Mouse (Mus musculus) heart, embryonic 11.5 days (tissue): ENCODE data around the gene Gabra4. TPM values are rescaled to one million over a fixed set of nuclear protein-coding genes. Genes with fewer than 3 reads are reported as not detected.
"Not testable (repeated sequence)": the region's sequence is repeated elsewhere in the genome, so short reads cannot be mapped to it uniquely, and the experiment has no call there.

Source experiments
- ATAC-seq: fragments of 200-750 bp; cut with Nextera tagmentation; replicated peaks from 2 replicates; pipeline ENCODE4 v1.8.0; 2017; ENCODE audit warnings: moderate library complexity; ENCODE audit not compliant: insufficient number of reproducible peaks, low FRiP score, low TSS enrichment
- H3K27ac ChIP-seq: fragments of 300-500 bp; sonication (generic); 2 replicates; pipeline ENCODE4 v1.5.1; 2014; ENCODE audit warnings: mild to moderate bottlenecking, low read depth, low read length
- H3K27me3 ChIP-seq: fragments of 300-500 bp; sonication (generic); 2 replicates; pipeline ENCODE4 v1.6.1; 2014; ENCODE audit warnings: mild to moderate bottlenecking, low read length, mixed read lengths; ENCODE audit not compliant: control insufficient read depth, insufficient read depth
- H3K36me3 ChIP-seq: fragments of 300-500 bp; sonication (generic); 2 replicates; pipeline ENCODE4 v1.6.1; 2014; ENCODE audit warnings: mild to moderate bottlenecking, low read length, moderate library complexity, mixed read lengths; ENCODE audit not compliant: control insufficient read depth, insufficient read depth
- H3K4me1 ChIP-seq: fragments of 300-500 bp; sonication (generic); 2 replicates; pipeline ENCODE4 v1.6.1; 2014; ENCODE audit warnings: low read length; ENCODE audit not compliant: control insufficient read depth, insufficient read depth
- H3K4me2 ChIP-seq: fragments of 300-500 bp; sonication (generic); 2 replicates; pipeline ENCODE4 v1.6.1; 2014; ENCODE audit warnings: mild to moderate bottlenecking, moderate library complexity
- H3K4me3 ChIP-seq: fragments of 300-500 bp; sonication (generic); 2 replicates; pipeline ENCODE4 v1.5.1; 2014; ENCODE audit warnings: low read depth, low read length
- H3K9ac ChIP-seq: fragments of 300-500 bp; sonication (generic); 2 replicates; pipeline ENCODE4 v1.6.1; 2014; ENCODE audit warnings: mild to moderate bottlenecking, low read depth, low read length, moderate library complexity
- H3K9me3 ChIP-seq: fragments of 300-500 bp; sonication (generic); replicated peaks from 2 replicates; pipeline ENCODE4 v1.6.1; 2016; ENCODE audit warnings: low read length; ENCODE audit not compliant: control insufficient read depth
- WGBS: fragments of 180-500 bp; shearing (Covaris S2); extraction: QIAGEN DNeasy Blood & Tissue Kit; methylation state at CpG from one replicate; pipeline ENCODE4 v1.1.7; 2014; ENCODE audit not compliant: insufficient replicate concordance; 5-methylcytosine and 5-hydroxymethylcytosine counted together
- polyA plus RNA-seq: library from polyadenylated mRNA; unstranded; fragments of >200 nt; fragmentation: Nextera tagmentation; extraction: Ambion mirVana; gene quantifications from 2 replicates; pipeline ENCODE4 v1.2.1, GENCODE M21; 2014

Gabra4 gene
- polyA plus RNA-seq, 1 experiment from 2014 or later: 4.9 TPM

DNA sequence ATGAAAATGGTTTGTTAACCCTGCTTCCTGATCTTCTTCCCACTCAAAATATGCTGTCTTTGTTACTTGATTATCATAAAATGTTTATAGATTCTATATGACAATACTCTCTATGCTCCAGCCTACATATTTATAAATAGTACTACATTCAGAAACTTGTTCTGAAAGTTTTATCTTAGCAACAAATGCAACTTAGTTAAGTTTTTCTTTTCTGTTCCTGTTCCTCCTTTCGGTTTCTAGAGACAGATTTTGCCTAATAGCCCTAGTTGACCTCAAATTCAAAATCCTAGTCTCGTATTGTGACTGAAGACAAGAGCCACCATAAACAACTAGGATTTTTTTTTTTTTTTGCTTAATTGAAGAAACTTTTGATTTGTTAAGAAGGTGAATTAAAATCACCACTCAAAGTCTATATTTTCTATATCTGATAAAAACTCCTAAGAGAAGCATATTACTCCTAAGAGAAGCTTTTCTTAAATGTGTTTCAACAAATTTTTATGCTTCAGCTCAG, 64.3 kb downstream of the Gabra4 start:
- Histone ChIP-seq H3K9ac (no peak overlapping the region), H3K4me1 (no peaks in the 10 kb centered on the region), H3K4me3 (no peak overlapping the region), H3K36me3 (no peaks in the 10 kb centered on the region), H3K27ac (no peak overlapping the region), H3K9me3 (no peaks in the 10 kb centered on the region), H3K4me2 (no peak overlapping the region), H3K27me3 (no peaks in the 10 kb centered on the region)
- 76% methylated on average over 2 of the region's 2 CpGs for WGBS
- no peak for ATAC-seq

DNA sequence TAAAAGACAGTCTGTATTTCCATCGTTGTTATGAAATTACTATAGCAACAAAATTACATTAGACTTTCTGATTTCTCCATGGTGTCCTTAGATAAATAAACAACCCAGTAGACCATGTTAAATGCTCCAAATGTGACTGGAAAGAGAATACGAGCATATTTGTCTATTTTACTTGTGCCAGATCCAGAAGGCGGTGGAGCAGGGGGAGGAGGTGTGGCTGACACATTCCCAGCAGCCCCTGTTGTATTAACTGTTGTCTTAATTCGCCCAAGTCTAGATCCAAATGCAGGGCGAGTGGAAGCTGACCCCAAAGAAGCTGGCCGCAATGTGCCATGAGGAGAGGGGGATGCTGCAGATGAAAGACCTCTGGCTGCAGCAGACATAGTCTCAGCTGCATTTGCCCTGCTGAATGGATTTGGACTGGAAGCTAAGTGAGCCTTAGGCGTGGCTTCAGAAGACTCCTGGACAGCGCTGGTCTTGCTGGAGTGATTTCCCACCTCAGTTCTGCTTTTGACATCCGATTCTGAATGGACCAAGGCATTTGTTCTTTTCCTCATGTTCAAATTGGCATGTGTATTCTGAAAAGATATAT, 86.4 kb downstream of the Gabra4 start:
- H3K27me3 ChIP-seq: no peaks in the 10 kb centered on the region
- H3K4me3 ChIP-seq: no peak overlapping the region
- ATAC-seq: no peak
- H3K27ac ChIP-seq: no peak overlapping the region
- no peaks in the 10 kb centered on the region for H3K9me3 ChIP-seq
- H3K4me1 ChIP-seq: no peaks in the 10 kb centered on the region
- no peak overlapping the region for H3K9ac ChIP-seq
- H3K4me2 ChIP-seq: no peak overlapping the region
- 75% methylated on average over 9 of the region's 9 CpGs for WGBS
- no peaks in the 10 kb centered on the region for H3K36me3 ChIP-seq

DNA sequence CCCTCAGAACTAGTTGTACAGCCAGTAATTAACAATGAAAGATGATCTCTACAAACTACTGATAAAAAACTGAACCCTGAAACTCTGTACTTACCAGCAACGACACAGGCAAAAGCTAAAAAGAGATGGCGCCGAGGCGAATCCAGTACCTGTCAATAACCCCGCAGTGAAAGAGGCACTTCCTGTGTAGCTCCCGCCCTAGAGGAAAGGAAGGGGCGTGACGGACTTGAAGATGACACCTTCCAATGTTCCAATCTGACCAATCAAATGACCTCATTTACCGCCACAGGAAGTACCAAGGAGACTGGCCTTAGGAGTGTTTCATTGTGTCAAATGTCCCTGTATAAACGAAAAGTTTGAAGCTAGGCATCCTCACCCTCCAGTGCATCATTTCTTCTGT, 110.0 kb downstream of the Gabra4 start, which contains the start of gene Cox7b2:
Gene Cox7b2, minus strand, starts transcription at position 127 of the 400 bp plus-strand sequence.
- H3K9ac ChIP-seq: no peak within 1 kb of the TSS
- no peak within 1 kb of the TSS for H3K4me2 ChIP-seq
- no peaks in the 10 kb centered on the region for H3K27me3 ChIP-seq
- H3K27ac ChIP-seq: no peak within 1 kb of the TSS
- H3K4me1 ChIP-seq: no peaks in the 10 kb centered on the region
- WGBS: 90% methylated on average over 10 of the region's 10 CpGs
- no peak for ATAC-seq
- no peaks in the 10 kb centered on the region for H3K9me3 ChIP-seq
- H3K36me3 ChIP-seq: no peaks in the 10 kb centered on the region
- H3K4me3 ChIP-seq: no peak within 1 kb of the TSS

DNA sequence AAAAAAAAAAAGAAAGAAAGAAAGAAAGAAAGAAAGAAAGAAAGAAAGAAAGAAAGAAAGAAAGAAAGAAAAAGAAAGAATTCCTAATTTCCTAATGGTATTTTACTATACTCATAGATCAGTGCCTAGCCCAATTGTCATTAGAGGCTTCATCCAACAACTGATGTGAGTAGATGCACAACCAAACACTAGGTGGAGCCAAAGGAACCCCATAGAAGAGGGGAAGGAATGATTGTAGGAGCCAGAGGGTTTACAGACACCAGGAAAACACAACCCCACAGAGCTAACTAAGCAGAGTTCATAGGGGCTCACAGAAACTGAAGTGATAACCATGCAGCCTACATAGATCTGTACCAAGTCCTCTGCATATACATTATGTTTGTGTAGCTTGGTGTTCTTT, 112.6 kb downstream of the Gabra4 start:
- Histone ChIP-seq H3K27ac (no peak overlapping the region), H3K9me3 (no peaks in the 10 kb centered on the region), H3K4me3 (no peak overlapping the region), H3K4me1 (no peaks in the 10 kb centered on the region), H3K9ac (no peak overlapping the region), H3K27me3 (no peaks in the 10 kb centered on the region), H3K36me3 (no peaks in the 10 kb centered on the region), H3K4me2 (no peak overlapping the region)
- ATAC-seq: no peak

DNA sequence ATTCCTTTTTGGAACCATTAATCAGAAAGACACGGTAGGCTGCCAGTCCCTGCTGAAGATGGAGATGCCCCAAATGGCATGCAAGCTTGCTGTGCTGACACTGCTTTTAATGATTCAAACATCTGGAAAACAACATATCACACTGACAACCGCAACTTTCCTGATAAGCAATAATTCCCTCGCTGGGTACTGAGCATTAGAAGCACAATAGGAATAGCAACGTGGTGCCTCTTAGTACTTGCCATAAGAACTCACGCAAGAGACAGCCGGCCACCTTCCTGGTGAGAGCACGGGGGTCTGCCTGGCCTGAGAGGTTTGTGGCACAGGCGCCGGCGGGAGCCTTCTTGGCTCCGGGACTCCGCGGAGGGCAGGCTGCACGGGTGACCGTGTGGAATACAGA, 132.6 kb downstream of the Gabra4 start:
- H3K27me3 ChIP-seq, H3K4me2 ChIP-seq, H3K9me3 ChIP-seq, H3K27ac ChIP-seq, H3K9ac ChIP-seq, H3K4me1 ChIP-seq, ATAC-seq, H3K36me3 ChIP-seq, H3K4me3 ChIP-seq: not testable (repeated sequence)
- 62% methylated on average over 9 of the region's 15 CpGs for WGBS

Other genes with a start within 250 kb of the Gabra4 start
- 0.43 and 0.61 TPM in 2 replicates for gene Cox7b2, start 110.1 kb downstream of the Gabra4 start, polyA plus RNA-seq
- gene Gabrb1, start 195 bp downstream of the Gabra4 start, polyA plus RNA-seq: 1.1 and 1.7 TPM in 2 replicates